Mouse (Mus musculus) olfactory bulb, adult 2 months (tissue): ENCODE measurements around the gene Lrp3. TPM values are rescaled to one million over a fixed set of nuclear protein-coding genes. Genes with fewer than 3 reads are reported as not detected.

Experiments used
- H3K27ac ChIP-seq: fragments of 200-500 bp; 2 replicates; pipeline ENCODE4 v1.5.1; 2012; ENCODE audit warnings: low read depth, low read length; ENCODE audit not compliant: insufficient read depth
- H3K4me1 ChIP-seq: fragments of 200-500 bp; 2 replicates; pipeline ENCODE4 v1.6.1; 2012; ENCODE audit warnings: low read length; ENCODE audit not compliant: control insufficient read depth, insufficient read depth
- H3K4me3 ChIP-seq: fragments of 200-500 bp; 2 replicates; pipeline ENCODE4 v1.5.1; 2012; ENCODE audit warnings: mild to moderate bottlenecking, low read depth, low read length, moderate library complexity; ENCODE audit not compliant: insufficient read depth
- CTCF ChIP-seq: fragments of 200-500 bp; IDR thresholded peaks from 2 replicates; pipeline ENCODE4 v1.5.1; 2012; ENCODE audit warnings: low read depth, mild to moderate bottlenecking, low read length, moderate library complexity; ENCODE audit not compliant: insufficient read depth
- POLR2A ChIP-seq: fragments of 200-500 bp; IDR thresholded peaks from 2 replicates; pipeline ENCODE4 v1.6.1; 2012; ENCODE audit warnings: mild to moderate bottlenecking, low read depth, low read length, moderate library complexity; ENCODE audit not compliant: insufficient read depth
- WGBS: fragments of 180-500 bp; shearing (Covaris S2); methylation state at CpG from one replicate; pipeline ENCODE4 v1.1.7; 2018; 5-methylcytosine and 5-hydroxymethylcytosine counted together
- polyA plus RNA-seq: library from polyadenylated mRNA; stranded (reverse); fragments of >200 nt; gene quantifications from 2 replicates; pipeline ENCODE4 v1.2.4, GENCODE M21; 2012; ENCODE audit warnings: low replicate concordance; ENCODE audit not compliant: missing spikeins, insufficient read depth, insufficient read length

The Lrp3 gene
- polyA plus RNA-seq, 1 experiment: not detected

DNA sequence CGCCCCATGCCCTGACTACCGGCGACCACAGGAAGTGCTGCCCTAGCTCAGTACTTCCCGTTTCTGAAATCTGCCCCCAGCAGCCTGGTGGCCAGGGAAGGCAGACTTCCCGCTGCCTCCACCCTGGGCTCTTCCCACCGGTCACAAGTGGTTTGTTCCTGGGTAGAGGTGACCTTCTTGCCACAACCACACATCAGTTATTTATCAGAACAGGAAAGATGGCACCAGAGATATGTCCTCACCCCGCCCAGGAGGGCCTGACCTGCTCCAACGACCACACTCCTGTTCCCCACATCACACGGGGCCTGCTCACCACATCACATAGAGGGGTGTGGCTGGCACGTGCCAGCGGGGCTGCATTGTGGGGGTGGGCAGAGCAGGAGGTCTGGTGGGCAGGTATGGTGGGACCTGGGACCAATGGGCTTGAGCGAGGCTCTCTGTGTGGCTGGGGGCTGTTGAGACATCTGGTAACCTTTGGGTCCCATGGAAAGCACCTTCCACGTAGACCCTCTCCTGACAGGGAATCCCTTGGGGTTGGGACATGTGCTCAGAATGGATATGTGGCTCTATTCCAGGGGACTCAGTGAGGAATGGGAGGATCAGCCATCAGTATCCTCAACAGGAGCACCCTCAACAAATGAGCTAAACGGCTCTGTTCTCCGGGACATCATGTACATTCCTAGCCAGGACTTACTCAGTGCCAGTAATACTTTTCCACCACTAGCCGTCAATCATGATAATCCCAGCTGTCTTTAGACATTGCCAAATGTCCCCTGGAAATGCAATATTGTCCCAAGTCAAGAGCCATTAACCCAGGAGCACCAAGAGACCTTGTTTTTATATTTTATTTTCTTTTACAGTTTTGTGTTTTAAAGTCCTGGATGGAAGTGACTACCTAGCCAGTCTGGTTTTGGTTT, 58.5 kb downstream of the Lrp3 start:
- 85% methylated on average over 16 of the region's 16 CpGs for WGBS
- no peak overlapping the region for H3K4me3 ChIP-seq
- no peak overlapping the region for H3K27ac ChIP-seq
- TF ChIP-seq POLR2A (no peak), CTCF (no peak)
- H3K4me1 ChIP-seq: no peaks in the 10 kb centered on the region

DNA sequence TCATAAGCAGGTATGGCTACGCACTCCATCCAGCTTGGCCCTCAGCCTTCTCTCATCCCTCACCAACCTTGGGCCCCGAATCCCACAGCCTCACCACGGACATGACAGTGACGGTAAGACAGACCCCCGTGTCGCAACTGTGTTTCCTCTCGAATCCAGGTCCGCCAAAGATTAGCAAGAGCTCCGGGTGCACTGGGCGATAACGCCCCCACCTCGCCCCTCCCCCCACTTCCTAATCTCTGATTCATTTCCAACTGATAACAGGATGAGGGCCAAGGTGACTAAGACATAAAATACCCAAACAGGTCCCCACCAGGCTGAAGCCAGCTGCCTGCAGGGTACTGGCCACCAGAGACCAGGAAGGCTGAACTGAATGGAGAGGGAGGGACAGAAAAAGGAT, 60.8 kb downstream of the Lrp3 start:
- no peaks in the 10 kb centered on the region for H3K4me1 ChIP-seq
- WGBS: 84% methylated on average over 12 of the region's 12 CpGs
- no peak overlapping the region for H3K27ac ChIP-seq
- no peak for TF ChIP-seq CTCF
- TF ChIP-seq POLR2A: no peak
- no peak overlapping the region for H3K4me3 ChIP-seq

DNA sequence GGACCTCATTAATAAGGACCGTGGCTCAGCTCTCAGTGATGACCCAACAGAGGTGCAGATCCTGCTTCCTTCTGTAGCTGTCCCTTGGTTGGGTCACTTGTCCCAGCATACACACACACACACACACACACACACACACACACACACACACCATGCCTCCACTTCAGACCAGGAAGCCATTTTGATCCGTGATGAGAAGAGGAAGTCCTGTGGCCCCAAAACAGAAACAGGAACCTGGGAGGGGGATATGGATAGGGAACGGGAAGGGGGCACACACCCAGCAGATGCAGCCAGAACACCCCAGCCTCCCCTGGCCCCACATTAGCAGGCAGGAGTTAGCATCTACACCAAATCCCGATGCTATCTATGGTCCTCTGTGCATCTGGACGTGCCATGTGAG, 64.4 kb downstream of the Lrp3 start:
- Histone ChIP-seq H3K4me1 (no peaks in the 10 kb centered on the region; the same call in 1 of the 2 replicates), H3K27ac (no peak overlapping the region), H3K4me3 (no peak overlapping the region)
- TF ChIP-seq POLR2A (no peak), CTCF (no peak)
- 89% methylated on average over 5 of the region's 5 CpGs for WGBS

Other genes with a start within 250 kb of the Lrp3 start
- not detected in 2 replicates for gene Cebpg, start 158.9 kb downstream of the Lrp3 start, polyA plus RNA-seq
- gene Cebpa, start 96.2 kb downstream of the Lrp3 start, polyA plus RNA-seq: not detected in 2 replicates
- not detected in 2 replicates for gene Slc7a10, start 29.1 kb downstream of the Lrp3 start, polyA plus RNA-seq
- not detected in 2 replicates for gene Gpatch1, start 102.9 kb upstream of the Lrp3 start, polyA plus RNA-seq
- gene Rhpn2, start 118.7 kb upstream of the Lrp3 start, polyA plus RNA-seq: not detected in 2 replicates
- not detected in 2 replicates for gene Faap24, start 181.3 kb upstream of the Lrp3 start, polyA plus RNA-seq
- not detected in 2 replicates for gene Cep89, start 181.5 kb upstream of the Lrp3 start, polyA plus RNA-seq
- not detected in 2 replicates for gene Slc7a9, start 233.3 kb upstream of the Lrp3 start, polyA plus RNA-seq